Mouse (Mus musculus) CH12.LX (cell line): ENCODE measurements at regions not wholly inside any gene's neighbourhood (a gene's known extent, or its start where the extent isn't known, plus 50 kb on each side); places are given as distances from the start of the nearest gene placed in this dataset.
A peak's percentile ranks its signal among the peaks of the same experiment; 100 is the strongest.

Source experiments
- DNase-seq: peaks from one replicate; pipeline ENCODE4 v3.0.0-alpha.2; 2013; ENCODE audit errors: extremely low read depth
- H3K27ac ChIP-seq: 2 replicates; pipeline ENCODE4 v1.5.1; 2012; ENCODE audit warnings: low read depth, mild to moderate bottlenecking, control low read depth, moderate library complexity; ENCODE audit not compliant: insufficient read depth
- H3K27me3 ChIP-seq: replicated peaks from 2 replicates; pipeline ENCODE3; 2012; ENCODE audit warnings: inconsistent platforms
- H3K36me3 ChIP-seq, 2 experiments: replicated peaks in 1 of 2; 2 replicates each; pipeline versions ENCODE3 to v1.6.1; 2012; ENCODE audit warnings: inconsistent platforms in 1 of 2, low read length in 1 of 2, mild to moderate bottlenecking in 1 of 2, mixed read lengths in 1 of 2, moderate library complexity in 1 of 2; ENCODE audit not compliant: control insufficient read depth in 1 of 2, insufficient read depth in 1 of 2
- H3K4me1 ChIP-seq, 2 experiments: 2 replicates each; pipeline ENCODE4 v1.6.1; 2012; ENCODE audit warnings: inconsistent platforms in 1 of 2, moderate library complexity in 1 of 2; ENCODE audit not compliant: insufficient read depth in 2 of 2, control insufficient read depth in 1 of 2
- H3K4me2 ChIP-seq: 2 replicates; pipeline ENCODE4 v1.6.1; 2012; ENCODE audit warnings: low read depth, mild to moderate bottlenecking, control low read depth; ENCODE audit not compliant: poor library complexity, insufficient read depth, severe bottlenecking
- H3K4me3 ChIP-seq, 3 experiments: fragments of 150-350 bp in 1 of 3; sonication (generic) in 1 of 3; replicated peaks in 1 of 3; 2 replicates each; pipeline versions ENCODE3 to v1.5.1; 2011 to 2012; ENCODE audit warnings: low read depth in 2 of 3, low read length in 2 of 3, mild to moderate bottlenecking in 2 of 3, moderate library complexity in 2 of 3, control low read depth in 1 of 3, improper control_type of control experiment in 1 of 3, inconsistent platforms in 1 of 3, mixed read lengths in 1 of 3; ENCODE audit not compliant: poor library complexity in 1 of 3
- H3K79me2 ChIP-seq: replicated peaks from 2 replicates; pipeline ENCODE4 v1.6.1; 2012; ENCODE audit warnings: mild to moderate bottlenecking, moderate library complexity; ENCODE audit not compliant: control insufficient read depth, poor library complexity, insufficient read depth, severe bottlenecking; ENCODE audit errors: extremely low read depth
- H3K9ac ChIP-seq: 2 replicates; pipeline ENCODE4 v1.6.1; 2012; ENCODE audit warnings: low read depth, mild to moderate bottlenecking, control low read depth, moderate library complexity; ENCODE audit not compliant: insufficient read depth
- H3K9me3 ChIP-seq: replicated peaks from 2 replicates; pipeline ENCODE3; 2012; ENCODE audit warnings: low read length, inconsistent platforms, mixed read lengths
- BHLHE40 ChIP-seq: IDR thresholded peaks from 2 replicates; pipeline ENCODE4 v1.6.1; 2011; ENCODE audit warnings: mild to moderate bottlenecking, low read depth, low read length, improper control_type of control experiment
- CHD1 ChIP-seq: IDR thresholded peaks from 2 replicates; pipeline ENCODE4 v1.6.1; 2012; ENCODE audit warnings: low read depth, low read length, improper control_type of control experiment, inconsistent platforms
- CHD2 ChIP-seq: IDR thresholded peaks from 2 replicates; pipeline ENCODE4 v1.6.1; 2011; ENCODE audit warnings: low read length, improper control_type of control experiment
- CTCF ChIP-seq, 2 experiments: IDR thresholded peaks in 1 of 2; conservative IDR thresholded peaks in 1 of 2; 2 replicates each; pipeline ENCODE4 v1.5.1; 2011 to 2012; ENCODE audit warnings: low read depth in 2 of 2, low read length in 2 of 2, improper control_type of control experiment in 1 of 2, inconsistent platforms in 1 of 2, mild to moderate bottlenecking in 1 of 2, moderate library complexity in 1 of 2
- ETS1 ChIP-seq: conservative IDR thresholded peaks from 2 replicates; pipeline ENCODE4 v1.6.1; 2012; ENCODE audit warnings: low read depth, mild to moderate bottlenecking, inconsistent platforms, low read length, improper control_type of control experiment, moderate library complexity
- IRF4 ChIP-seq: IDR thresholded peaks from 2 replicates; pipeline ENCODE4 v1.6.1; 2014; ENCODE audit warnings: low read depth, mild to moderate bottlenecking, inconsistent platforms, low read length, improper control_type of control experiment
- JUN ChIP-seq: IDR thresholded peaks from 2 replicates; pipeline ENCODE4 v1.6.1; 2011; ENCODE audit warnings: low read depth, mild to moderate bottlenecking, low read length, improper control_type of control experiment, moderate library complexity; ENCODE audit not compliant: insufficient read depth
- KAT2A ChIP-seq: IDR thresholded peaks from 2 replicates; pipeline ENCODE4 v1.6.1; 2012; ENCODE audit warnings: low read length, improper control_type of control experiment, inconsistent platforms; ENCODE audit not compliant: insufficient replicate concordance
- MAX ChIP-seq: IDR thresholded peaks from 2 replicates; pipeline ENCODE4 v1.6.1; 2011; ENCODE audit warnings: low read length, improper control_type of control experiment
- MYC ChIP-seq: IDR thresholded peaks from 2 replicates; pipeline ENCODE4 v1.6.1; 2011; ENCODE audit warnings: low read depth, mild to moderate bottlenecking, improper control_type of control experiment, low read length
- PAX5 ChIP-seq: IDR thresholded peaks from 2 replicates; pipeline ENCODE4 v1.6.1; 2012; ENCODE audit warnings: low read length, inconsistent platforms, mixed read lengths
- POLR2A ChIP-seq: IDR thresholded peaks from 2 replicates; pipeline ENCODE4 v1.6.1; 2011; ENCODE audit warnings: low read depth, mild to moderate bottlenecking, improper control_type of control experiment, low read length
- RAD21 ChIP-seq: IDR thresholded peaks from 2 replicates; pipeline ENCODE4 v1.6.1; 2011; ENCODE audit warnings: low read depth, mild to moderate bottlenecking, low read length, improper control_type of control experiment, moderate library complexity
- RCOR1 ChIP-seq: conservative IDR thresholded peaks from 2 replicates; pipeline ENCODE4 v1.6.1; 2012; ENCODE audit warnings: low read depth, mild to moderate bottlenecking, inconsistent platforms, low read length, improper control_type of control experiment
- SMC3 ChIP-seq: IDR thresholded peaks from 2 replicates; pipeline ENCODE4 v1.6.1; 2011; ENCODE audit warnings: low read depth, low read length, improper control_type of control experiment
- TBP ChIP-seq: conservative IDR thresholded peaks from 2 replicates; pipeline ENCODE4 v1.6.1; 2011; ENCODE audit warnings: low read depth, low read length, improper control_type of control experiment
- TCF12 ChIP-seq: IDR thresholded peaks from 2 replicates; pipeline ENCODE4 v1.6.1; 2014; ENCODE audit warnings: low read depth, mild to moderate bottlenecking, inconsistent platforms, low read length, improper control_type of control experiment
- USF1 ChIP-seq: IDR thresholded peaks from 2 replicates; pipeline ENCODE4 v1.6.1; 2014; ENCODE audit warnings: low read depth, mild to moderate bottlenecking, inconsistent platforms, low read length, improper control_type of control experiment
- ZKSCAN1 ChIP-seq: IDR thresholded peaks from 2 replicates; pipeline ENCODE4 v1.6.1; 2012; ENCODE audit warnings: low read depth, inconsistent platforms, low read length, improper control_type of control experiment, borderline replicate concordance
- ZMIZ1 ChIP-seq: IDR thresholded peaks from 2 replicates; pipeline ENCODE4 v1.6.1; 2012; ENCODE audit warnings: low read depth, mild to moderate bottlenecking, inconsistent platforms, low read length, improper control_type of control experiment
- dilution Hi-C: fragments of 300-500 bp; cut with MboI; formaldehyde crosslinking; loops from 2 replicates; pipeline ENCODE4 v1.14.3; 2020; ENCODE audit warnings: low sequenced_read_pairs; ENCODE audit not compliant: extremely low pct_unique_long_range_greater_than_20kb, extremely low pct_ligation_motif_present
- in situ Hi-C: fragments of 300-500 bp; cut with MboI; formaldehyde crosslinking; loops from 3 replicates; pipeline ENCODE4 v1.14.3; 2019; ENCODE audit warnings: low sequenced_read_pairs, low pct_ligation_motif_present, low pct_unique_long_range_greater_than_20kb, mixed read lengths

- in situ Hi-C loops (no loop called here), dilution Hi-C loops (no loop called here)
Measured at GRCm38 (mm10) chr11:86878327-86879065, 71.0 kb upstream of the Dhx40 start.

DNA sequence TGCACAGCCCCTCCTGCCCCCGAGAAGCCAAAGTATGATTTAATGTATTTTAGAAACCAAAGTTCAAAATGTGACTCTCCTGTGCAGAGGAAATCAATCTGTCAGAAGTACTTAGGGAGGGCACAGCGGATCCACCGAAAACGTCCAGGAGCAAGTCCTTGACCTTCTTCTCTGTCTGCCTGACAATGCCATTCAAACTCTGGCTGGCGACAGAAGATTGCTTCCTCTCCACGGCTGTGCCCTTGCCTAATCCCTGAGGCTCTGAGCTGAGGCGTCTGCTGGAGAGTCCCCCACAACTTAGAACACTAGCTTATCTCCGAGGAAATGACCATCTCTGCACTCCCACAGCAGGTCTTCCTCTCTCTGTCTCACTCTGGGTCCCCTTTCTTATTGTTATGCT is 69.0 kb upstream of the Dhx40 start:
- H3K9me3 ChIP-seq: no peaks in the 10 kb centered on the region
- no peak for DNase-seq
- TF ChIP-seq PAX5: no peak
- TF ChIP-seq CHD1: no peak
- TF ChIP-seq CTCF (conservative IDR thresholded peaks at IDR 0.05 in 1 of 2, IDR thresholded peaks at IDR 0.05 in 1 of 2; ENCODE audit: low read depth in 2 of 2, low read length in 2 of 2): no peak
- TF ChIP-seq TBP: no peak
- TF ChIP-seq POLR2A: no peak
- TF ChIP-seq, all 38 proteins: peak for 0
- no peak overlapping the region for H3K9ac ChIP-seq
- H3K27ac ChIP-seq: no peak overlapping the region
- H3K36me3 ChIP-seq: no peaks in the 10 kb centered on the region
- dilution Hi-C loops (no loop called here), in situ Hi-C loops (no loop called here)
- no peak overlapping the region for H3K4me2 ChIP-seq
- H3K4me1 ChIP-seq: no peaks in the 10 kb centered on the region
- H3K4me3 ChIP-seq: no peak overlapping the region
- no peaks in the 10 kb centered on the region for H3K27me3 ChIP-seq
- no peaks in the 10 kb centered on the region for H3K79me2 ChIP-seq

More at GRCm38 (mm10) chr11:86878327-86879065, 71.0 kb upstream of the Dhx40 start:
- no peaks in the 10 kb centered on the region for H3K9me3 ChIP-seq
- no peaks in the 10 kb centered on the region for H3K79me2 ChIP-seq
- H3K4me3 ChIP-seq: no peak overlapping the region
- no peaks in the 10 kb centered on the region for H3K4me1 ChIP-seq
- H3K36me3 ChIP-seq: no peaks in the 10 kb centered on the region
- no peak overlapping the region for H3K9ac ChIP-seq
- TF ChIP-seq RAD21 (peak; percentile 17; the same call in 1 of the 2 replicates), USF1 (no peak), ZKSCAN1 (no peak), MYC (no peak), MAX (no peak), CHD2 (no peak), JUN (no peak), IRF4 (no peak), KAT2A (no peak), RCOR1 (no peak), ZMIZ1 (no peak), CTCF (conservative IDR thresholded peaks at IDR 0.05 in 1 of 2, IDR thresholded peaks at IDR 0.05 in 1 of 2; ENCODE audit: low read depth in 2 of 2, low read length in 2 of 2) (peak in 1 of 2 experiments; percentile 42; a peak in 2 of 4 replicates), ETS1 (no peak), TCF12 (no peak), BHLHE40 (no peak), SMC3 (peak; percentile 17; the same call in 1 of the 2 replicates)
- H3K27ac ChIP-seq: no peak overlapping the region
- H3K4me2 ChIP-seq: no peak overlapping the region
- peak; percentile 28 for DNase-seq
- H3K27me3 ChIP-seq: no peaks in the 10 kb centered on the region
